Mouse (Mus musculus): ENCODE measurements around the gene Kcnq5.
"Not testable (repeated sequence)": the region's sequence is repeated elsewhere in the genome, so short reads cannot be mapped to it uniquely, and the experiment has no call there.

GRCm38 (mm10) chr1:21723231-21723630, 238.5 kb downstream of the Kcnq5 start:
- not testable (repeated sequence) for TF ChIP-seq EP300, CTCF (IDR thresholded peaks at IDR 0.05; ENCODE audit: low read depth)
